Mouse (Mus musculus): ENCODE results near the gene Rexo4.

The Rexo4 gene

GRCm38 (mm10) chr2:26963923-26964723 lies at the start of gene Rexo4:
Rexo4 (minus strand) TSS chr2:26964386.
- DNase-seq: peak; percentile 95

GRCm38 (mm10) chr2:27009714-27010244 lies 45.6 kb upstream of the Rexo4 start, which contains the start of gene Cacfd1:
Cacfd1 (plus strand) TSS chr2:27009926.
- DNase-seq: peak; percentile 88

- DNase-seq: no peak
Observed at GRCm38 (mm10) chr2:27007701-27008100, 43.5 kb upstream of the Rexo4 start.

GRCm38 (mm10) chr2:27006255-27006654 lies 42.1 kb upstream of the Rexo4 start:
- peak; percentile 49 for DNase-seq

GRCm38 (mm10) chr2:26997993-26998392 lies 33.8 kb upstream of the Rexo4 start:
- DNase-seq: no peak

- no peak for DNase-seq
Observed at GRCm38 (mm10) chr2:26997498-26997897, 33.3 kb upstream of the Rexo4 start.

GRCm38 (mm10) chr2:26993936-26994335 lies 29.8 kb upstream of the Rexo4 start:
- DNase-seq: no peak

GRCm38 (mm10) chr2:26984640-26985039 lies 20.5 kb upstream of the Rexo4 start:
- DNase-seq: no peak

- no peak for DNase-seq
Observed at GRCm38 (mm10) chr2:26984179-26984578, 20.0 kb upstream of the Rexo4 start.

- DNase-seq: no peak
Observed at GRCm38 (mm10) chr2:26980361-26980760, 16.2 kb upstream of the Rexo4 start.

- DNase-seq: no peak
Observed at GRCm38 (mm10) chr2:26973960-26974359, 9.8 kb upstream of the Rexo4 start.

- DNase-seq: no peak
Observed at GRCm38 (mm10) chr2:26973116-26973515, 8.9 kb upstream of the Rexo4 start, which contains the start of gene Adamts13. Adamts13 (plus strand) TSS chr2:26973416.

- no peak for DNase-seq
Observed at GRCm38 (mm10) chr2:26967262-26967661, 3.1 kb upstream of the Rexo4 start.

- DNase-seq: no peak
Observed at GRCm38 (mm10) chr2:26964724-26965370, 661 bp upstream of the Rexo4 start.

GRCm38 (mm10) chr2:26960756-26961155 lies 3.4 kb downstream of the Rexo4 start:
- no peak for DNase-seq

GRCm38 (mm10) chr2:26957488-26957859 lies 6.7 kb downstream of the Rexo4 start:
- no peak for DNase-seq

GRCm38 (mm10) chr2:26956811-26957487 lies 7.2 kb downstream of the Rexo4 start:
- DNase-seq: no peak

GRCm38 (mm10) chr2:26954735-26955395 lies 9.3 kb downstream of the Rexo4 start:
- no peak for DNase-seq

GRCm38 (mm10) chr2:26952866-26953265 lies 11.3 kb downstream of the Rexo4 start:
- DNase-seq: no peak

- DNase-seq: no peak
Observed at GRCm38 (mm10) chr2:26952193-26952592, 12.0 kb downstream of the Rexo4 start.

- no peak for DNase-seq
Observed at GRCm38 (mm10) chr2:26951346-26951905, 12.8 kb downstream of the Rexo4 start.

- DNase-seq: no peak
Observed at GRCm38 (mm10) chr2:26950411-26950810, 13.8 kb downstream of the Rexo4 start.

All from right cerebral cortex, adult 18-20 months (tissue).